Mouse (Mus musculus): ENCODE results near the gene Utp20. TPM values are rescaled to one million over a fixed set of nuclear protein-coding genes. Genes with fewer than 3 reads are reported as not detected.
"Not testable (repeated sequence)": the region's sequence is repeated elsewhere in the genome, so short reads cannot be mapped to it uniquely, and the experiment has no call there.

Utp20 gene
- total RNA-seq (2014; fragmentation: Nextera tagmentation) (55.4 and 72.5 TPM in 2 replicates), total RNA-seq (2017) (45.1 and 53.7 TPM in 2 replicates)

- peak; percentile 99 for ATAC-seq (replicated peaks; ENCODE audit: low FRiP score, low TSS enrichment, poor library complexity, severe bottlenecking)
Observed at GRCm38 (mm10) chr10:88826188-88826946, at the start of gene Utp20. Gene Utp20 (minus strand): TSS chr10:88826804.

DNA sequence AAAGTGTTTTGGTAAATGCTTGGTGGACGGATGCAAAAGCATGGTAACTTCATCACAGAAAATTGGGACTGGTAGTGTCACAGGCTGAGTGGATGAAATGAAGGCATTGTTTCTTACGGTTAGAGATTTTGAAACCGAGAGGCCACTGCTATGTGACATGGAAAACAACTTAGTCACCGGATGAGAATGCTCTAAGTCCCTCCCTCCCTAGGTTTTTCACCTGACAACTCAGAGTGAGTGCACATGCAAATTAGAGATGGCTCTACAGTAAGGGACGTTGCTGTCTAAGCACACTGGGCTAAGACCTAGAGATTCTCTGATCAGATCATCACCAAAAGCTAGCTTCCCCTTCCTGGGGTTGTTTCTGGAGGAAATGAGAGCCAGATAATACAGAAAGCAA, 48.3 kb upstream of the Utp20 start:
- ATAC-seq (replicated peaks; ENCODE audit: low FRiP score, low TSS enrichment, poor library complexity, severe bottlenecking): no peak

DNA sequence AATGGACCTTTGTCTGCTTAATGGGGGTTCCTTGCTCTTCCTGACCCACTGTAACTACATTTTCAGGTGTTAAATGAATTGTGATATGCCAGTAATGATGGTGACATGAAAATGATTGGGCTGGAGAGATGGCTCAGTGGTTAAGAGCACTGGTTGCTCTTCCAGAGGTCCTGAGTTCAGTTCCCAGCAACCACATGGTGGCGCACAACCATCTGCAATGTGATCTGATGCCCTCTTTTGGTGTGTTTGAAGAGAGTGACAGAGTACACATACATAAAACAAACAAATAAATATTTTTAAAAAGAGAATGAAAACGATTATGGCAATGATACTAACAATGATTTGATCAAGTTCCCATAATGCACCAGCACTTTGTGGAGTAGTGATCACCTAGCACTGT, 39.4 kb upstream of the Utp20 start:
- ATAC-seq (replicated peaks; ENCODE audit: low FRiP score, low TSS enrichment, poor library complexity, severe bottlenecking): no peak

GRCm38 (mm10) chr10:88862293-88862692, 35.7 kb upstream of the Utp20 start:
- ATAC-seq (replicated peaks; ENCODE audit: low FRiP score, low TSS enrichment, poor library complexity, severe bottlenecking): no peak

DNA sequence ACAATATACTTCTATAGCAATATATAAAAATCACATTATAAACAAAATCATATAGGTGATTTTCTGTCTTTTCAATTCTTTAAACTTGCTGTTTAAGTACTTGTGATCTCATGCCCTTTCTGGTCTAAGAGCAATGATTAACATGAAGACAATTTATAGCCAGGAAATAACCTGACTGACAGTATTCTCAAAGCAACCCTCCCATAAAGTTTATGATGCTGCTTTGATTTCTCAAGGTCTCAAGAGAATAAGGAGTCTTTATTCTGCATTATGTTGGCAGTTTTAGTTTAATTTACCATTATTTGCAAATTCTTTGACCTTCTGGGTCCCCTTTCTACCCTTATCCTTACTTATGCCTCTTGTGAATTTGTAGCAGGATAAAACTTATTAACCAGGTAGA, 34.8 kb upstream of the Utp20 start:
- ATAC-seq (replicated peaks; ENCODE audit: low FRiP score, low TSS enrichment, poor library complexity, severe bottlenecking): no peak

GRCm38 (mm10) chr10:88860911-88861310, 34.3 kb upstream of the Utp20 start:
- ATAC-seq (replicated peaks; ENCODE audit: low FRiP score, low TSS enrichment, poor library complexity, severe bottlenecking): no peak

DNA sequence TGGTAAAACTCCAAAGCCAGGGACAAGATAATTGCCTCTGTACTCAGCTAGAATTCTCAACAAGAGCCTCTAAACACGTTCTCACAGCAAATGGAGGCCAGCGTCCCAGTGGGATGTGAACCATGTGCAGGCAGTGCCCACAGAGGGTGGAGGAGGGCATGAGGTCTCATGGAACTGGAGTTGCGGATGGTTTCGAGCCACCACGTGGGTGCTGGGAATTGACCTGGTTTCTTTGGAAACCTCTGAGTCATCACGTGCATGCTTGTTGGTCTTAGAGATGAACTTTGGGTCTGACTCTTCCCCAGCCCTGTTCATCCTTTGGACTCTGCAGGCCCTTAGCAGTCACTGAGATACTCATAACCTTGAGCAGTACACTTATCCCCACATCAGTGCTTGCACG, 26.7 kb upstream of the Utp20 start:
- ATAC-seq (replicated peaks; ENCODE audit: low FRiP score, low TSS enrichment, poor library complexity, severe bottlenecking): no peak

GRCm38 (mm10) chr10:88849976-88850375, 23.4 kb upstream of the Utp20 start:
- ATAC-seq (replicated peaks; ENCODE audit: low FRiP score, low TSS enrichment, poor library complexity, severe bottlenecking): no peak

DNA sequence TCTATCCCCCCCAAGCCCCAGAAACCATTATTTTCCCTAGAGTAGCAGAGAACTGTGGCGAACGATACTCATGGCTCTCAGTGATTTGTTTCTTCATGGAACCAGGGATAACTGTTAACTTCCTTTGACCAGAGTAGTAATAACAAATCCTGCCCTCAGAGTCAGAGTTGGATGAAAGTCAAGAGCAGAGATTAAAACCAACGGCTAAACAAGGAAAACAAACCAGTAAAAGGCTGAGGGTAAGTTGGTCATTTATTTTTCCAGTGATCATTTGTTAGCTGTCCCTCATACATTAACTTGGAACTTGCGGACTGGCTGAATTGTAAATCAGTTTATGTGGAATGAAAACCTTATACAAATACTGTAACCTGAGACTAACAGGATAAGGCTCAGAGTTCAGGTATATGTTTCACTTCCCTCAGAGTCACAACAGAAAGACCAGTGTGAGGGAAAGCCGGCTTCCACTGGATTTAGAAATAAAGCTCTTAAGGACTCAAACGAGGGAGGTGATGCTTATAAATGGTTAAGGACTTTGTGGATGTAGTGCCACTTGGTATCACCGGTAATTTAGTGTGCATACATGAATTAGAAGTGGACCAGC, 22.4 kb upstream of the Utp20 start:
- ATAC-seq (replicated peaks; ENCODE audit: low FRiP score, low TSS enrichment, poor library complexity, severe bottlenecking): no peak

GRCm38 (mm10) chr10:88834227-88834626, 7.6 kb upstream of the Utp20 start:
- ATAC-seq (replicated peaks; ENCODE audit: low FRiP score, low TSS enrichment, poor library complexity, severe bottlenecking): no peak

DNA sequence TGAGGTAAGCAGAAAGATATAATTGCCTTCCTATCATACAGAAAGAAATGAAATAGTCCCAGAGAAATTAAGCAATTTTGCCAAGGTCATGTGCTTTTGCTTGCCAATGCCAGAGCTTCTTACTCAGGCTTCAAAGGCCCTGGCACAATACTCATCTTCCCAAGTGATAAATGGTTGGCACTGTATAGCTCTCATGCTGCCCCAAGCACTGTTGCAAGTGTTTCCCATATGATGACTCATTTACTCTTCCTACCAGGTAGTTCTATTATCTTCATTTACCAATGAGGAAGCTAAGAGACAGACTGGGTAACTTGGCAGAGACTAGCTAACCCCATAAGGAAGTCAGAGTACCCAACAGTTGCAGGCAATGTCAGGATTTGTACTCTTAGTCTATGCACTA, 1.8 kb upstream of the Utp20 start:
- no peak for ATAC-seq (replicated peaks; ENCODE audit: low FRiP score, low TSS enrichment, poor library complexity, severe bottlenecking)

DNA sequence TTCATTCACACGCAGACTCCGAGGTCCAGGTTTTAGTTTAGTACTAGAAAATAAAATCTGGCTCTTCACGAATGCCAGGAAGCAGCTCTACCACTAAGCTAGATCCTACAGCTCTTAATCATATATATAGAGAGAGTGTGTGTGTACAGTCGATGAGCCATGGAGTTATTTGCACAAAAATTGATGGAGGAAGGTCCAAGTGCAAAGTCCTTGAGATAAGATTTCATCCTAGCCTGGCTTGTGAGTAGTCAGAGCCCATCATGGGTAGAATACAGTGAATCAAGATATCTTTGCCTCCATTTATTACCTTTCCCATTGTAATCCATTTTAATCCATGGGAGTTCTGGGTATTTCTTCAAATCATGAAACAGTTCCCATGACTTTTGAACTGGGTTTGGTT, 992 bp upstream of the Utp20 start:
- ATAC-seq (replicated peaks; ENCODE audit: low FRiP score, low TSS enrichment, poor library complexity, severe bottlenecking): no peak

DNA sequence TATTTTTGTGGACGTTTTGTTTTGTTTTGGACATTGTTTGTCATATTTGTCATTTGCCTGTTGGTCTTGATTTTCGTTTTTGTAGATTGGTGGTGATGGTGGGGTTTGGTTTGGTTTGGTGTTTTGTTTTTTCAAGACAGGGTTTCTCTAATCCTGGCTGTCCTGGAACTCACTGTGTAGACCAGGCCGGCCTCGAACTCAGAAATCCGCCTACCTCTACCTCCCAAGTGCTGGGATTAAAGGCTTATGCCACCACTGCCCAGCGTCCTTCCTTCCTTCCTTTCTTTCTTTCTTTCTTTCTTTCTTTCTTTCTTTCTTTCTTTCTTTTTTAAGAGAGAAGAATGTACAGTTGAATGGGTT, 323 bp upstream of the Utp20 start:
- ATAC-seq (replicated peaks; ENCODE audit: low FRiP score, low TSS enrichment, poor library complexity, severe bottlenecking): not testable (repeated sequence)

- ATAC-seq (replicated peaks; ENCODE audit: low FRiP score, low TSS enrichment, poor library complexity, severe bottlenecking): no peak
Observed at GRCm38 (mm10) chr10:88817335-88817734, 9.3 kb downstream of the Utp20 start.

DNA sequence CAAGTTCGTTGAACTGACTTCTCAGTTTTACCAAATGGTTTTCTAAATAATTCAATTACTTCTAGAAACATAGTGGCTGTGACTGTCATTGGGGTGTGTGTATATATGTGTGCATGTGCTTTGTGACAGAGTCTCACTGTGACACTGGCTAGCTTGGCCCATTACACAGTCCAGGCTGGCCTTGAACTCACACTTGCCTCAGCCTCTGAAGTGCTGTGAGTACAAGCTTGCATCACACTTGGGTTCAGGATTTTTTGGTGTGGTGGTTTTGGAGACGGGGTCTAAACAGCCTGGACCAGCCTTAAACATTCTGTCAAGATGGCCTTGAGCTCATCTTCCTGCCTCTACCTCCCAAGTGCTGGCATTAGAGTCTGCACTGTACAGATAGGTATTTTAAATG, 11.3 kb downstream of the Utp20 start:
- ATAC-seq (replicated peaks; ENCODE audit: low FRiP score, low TSS enrichment, poor library complexity, severe bottlenecking): no peak

DNA sequence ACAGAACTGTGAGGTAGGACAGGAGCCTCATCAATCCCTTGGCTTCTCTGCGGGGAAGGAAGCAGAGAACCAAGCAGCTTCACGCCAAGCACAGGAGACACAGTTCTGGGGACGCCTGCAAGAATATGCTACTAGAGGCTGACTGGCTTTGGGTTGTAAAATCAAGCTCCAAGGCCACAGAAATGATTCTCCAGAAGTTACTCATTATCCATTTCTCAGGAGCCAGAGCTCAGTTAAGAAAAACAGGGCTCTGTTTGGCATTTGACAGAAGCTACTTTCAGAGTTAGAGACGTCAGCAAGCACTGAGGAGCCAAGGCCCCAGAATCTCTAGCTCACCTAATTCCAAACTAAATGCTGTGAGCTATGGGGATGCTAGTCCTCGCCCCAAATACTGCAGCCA, 14.9 kb downstream of the Utp20 start:
- no peak for ATAC-seq (replicated peaks; ENCODE audit: low FRiP score, low TSS enrichment, poor library complexity, severe bottlenecking)

DNA sequence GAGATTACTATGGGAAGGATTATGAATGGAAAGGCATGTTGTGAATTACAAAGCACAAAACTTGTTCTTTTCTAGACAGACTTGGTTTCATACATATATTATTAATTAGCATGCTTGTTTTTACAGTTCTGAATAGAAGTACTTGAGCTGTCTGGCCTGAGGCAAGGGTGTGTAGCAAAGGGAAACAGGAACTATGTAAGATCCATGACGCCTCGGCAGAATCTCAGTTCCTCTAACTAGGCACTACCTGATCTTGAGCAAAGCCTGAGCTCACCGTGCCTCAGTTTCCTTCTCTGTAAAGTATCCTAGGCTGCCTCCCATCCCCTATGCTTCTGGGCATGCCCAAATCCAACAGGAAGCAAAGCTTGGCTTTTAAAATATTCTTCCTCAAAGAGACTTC, 24.4 kb downstream of the Utp20 start:
- no peak for ATAC-seq (replicated peaks; ENCODE audit: low FRiP score, low TSS enrichment, poor library complexity, severe bottlenecking)

GRCm38 (mm10) chr10:88799381-88799780, 27.2 kb downstream of the Utp20 start:
- ATAC-seq (replicated peaks; ENCODE audit: low FRiP score, low TSS enrichment, poor library complexity, severe bottlenecking): no peak

DNA sequence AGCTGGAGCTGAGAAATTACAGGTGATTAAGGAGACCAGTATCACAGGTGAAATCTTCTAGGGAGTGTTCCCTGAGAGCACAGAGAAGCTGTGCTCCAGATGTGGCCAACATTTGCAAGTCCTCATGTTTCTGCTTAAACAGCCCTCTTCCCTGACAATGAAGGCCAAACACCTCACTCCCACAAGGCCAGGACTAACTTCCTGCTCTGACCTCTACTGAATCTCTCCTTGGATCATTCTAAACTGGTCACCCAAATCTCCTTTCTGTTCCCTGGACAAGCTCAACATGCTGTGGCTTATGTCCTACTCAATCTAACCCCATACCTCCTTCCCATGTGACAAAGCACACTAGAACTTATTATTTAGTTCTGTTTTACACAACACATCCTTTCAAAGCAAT, 29.2 kb downstream of the Utp20 start:
- ATAC-seq (replicated peaks; ENCODE audit: low FRiP score, low TSS enrichment, poor library complexity, severe bottlenecking): no peak

DNA sequence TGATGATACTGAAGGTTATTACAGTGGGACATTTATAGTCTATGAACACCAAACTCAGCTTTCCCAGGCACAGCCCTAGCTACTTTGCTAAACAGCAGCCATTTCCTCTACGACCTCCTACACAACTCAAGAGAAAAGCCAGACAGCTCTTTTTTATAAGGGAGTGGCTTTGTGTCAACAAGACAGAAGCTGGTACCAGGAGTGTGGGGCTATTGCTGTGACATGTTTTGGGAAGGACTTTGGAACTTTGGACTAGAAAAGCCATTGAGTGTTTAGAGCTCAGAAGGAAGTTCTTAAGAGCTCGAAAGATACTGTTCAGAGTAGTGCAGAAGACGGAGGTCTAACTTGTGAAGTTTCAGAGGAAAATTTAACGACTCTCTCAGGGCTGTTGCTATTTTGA, 29.7 kb downstream of the Utp20 start:
- ATAC-seq (replicated peaks; ENCODE audit: low FRiP score, low TSS enrichment, poor library complexity, severe bottlenecking): no peak

- 0 out of 2 replicates have a peak, but pooled peaks have one; percentile 30 for ATAC-seq (replicated peaks; ENCODE audit: low FRiP score, low TSS enrichment, poor library complexity, severe bottlenecking)
Observed at GRCm38 (mm10) chr10:88795226-88795625, 31.4 kb downstream of the Utp20 start.
